Mouse (Mus musculus) limb, embryonic 14.5 days (tissue): ENCODE measurements around the gene Camkk1. TPM values are rescaled to one million over a fixed set of nuclear protein-coding genes. Genes with fewer than 3 reads are reported as not detected.

Experiments
- ATAC-seq: fragments of 200-750 bp; cut with Nextera tagmentation; 2 replicates; pipeline ENCODE4 v1.8.0; 2017; ENCODE audit warnings: low read depth, moderate number of reproducible peaks, moderate TSS enrichment; ENCODE audit not compliant: low FRiP score
- DNase-seq: peaks from one replicate; pipeline ENCODE4 v3.0.0-alpha.2; 2015; ENCODE audit warnings: low spot score
- H3K27ac ChIP-seq: fragments of 300-500 bp; sonication (generic); replicated peaks from 2 replicates; pipeline ENCODE4 v1.5.1; 2014; ENCODE audit warnings: low read depth, mild to moderate bottlenecking, low read length, moderate library complexity, mixed read lengths
- H3K27me3 ChIP-seq: fragments of 300-500 bp; sonication (generic); 2 replicates; pipeline ENCODE4 v1.6.1; 2014; ENCODE audit warnings: low read length, mixed read lengths; ENCODE audit not compliant: control insufficient read depth, insufficient read depth
- H3K36me3 ChIP-seq: fragments of 300-500 bp; sonication (generic); 2 replicates; pipeline ENCODE4 v1.6.1; 2014; ENCODE audit warnings: mild to moderate bottlenecking, low read length, moderate library complexity, mixed read lengths; ENCODE audit not compliant: control insufficient read depth, insufficient read depth
- H3K4me1 ChIP-seq: fragments of 300-500 bp; sonication (generic); 2 replicates; pipeline ENCODE4 v1.6.1; 2014; ENCODE audit warnings: antibody characterized with exemption, low read length, mixed read lengths; ENCODE audit not compliant: control insufficient read depth, insufficient read depth
- H3K4me2 ChIP-seq: fragments of 300-500 bp; sonication (generic); replicated peaks from 2 replicates; pipeline ENCODE4 v1.6.1; 2014; ENCODE audit warnings: low read depth, mild to moderate bottlenecking, low read length, moderate library complexity; ENCODE audit not compliant: severe bottlenecking
- H3K4me3 ChIP-seq: fragments of 300-500 bp; sonication (generic); replicated peaks from 2 replicates; pipeline ENCODE4 v1.5.1; 2014; ENCODE audit warnings: low read length
- H3K9ac ChIP-seq: fragments of 300-500 bp; sonication (generic); 2 replicates; pipeline ENCODE4 v1.6.1; 2014; ENCODE audit warnings: mild to moderate bottlenecking, low read depth, low read length, moderate library complexity; ENCODE audit not compliant: severe bottlenecking
- H3K9me3 ChIP-seq: fragments of 300-500 bp; sonication (generic); 2 replicates; pipeline ENCODE4 v1.6.1; 2016; ENCODE audit warnings: low read length; ENCODE audit not compliant: control insufficient read depth
- POLR2A ChIP-seq: fragments of 200-500 bp; IDR thresholded peaks from 2 replicates; pipeline ENCODE4 v1.8.0; 2012; ENCODE audit warnings: inconsistent platforms, mild to moderate bottlenecking, moderate library complexity, borderline replicate concordance; ENCODE audit not compliant: insufficient read depth, insufficient read length; ENCODE audit errors: extremely low read depth
- WGBS: fragments of 180-500 bp; shearing (Covaris S2); extraction: QIAGEN DNeasy Blood & Tissue Kit; methylation state at CpG from one replicate; pipeline ENCODE4 v1.1.7; 2014; 5-methylcytosine and 5-hydroxymethylcytosine counted together
- polyA plus RNA-seq, 2 experiments: library from polyadenylated mRNA; depleted of rRNA in 1 of 2; stranded (reverse) in 1 of 2; unstranded in 1 of 2; fragments of >200 nt; fragmentation: Nextera tagmentation in 1 of 2; extraction: Ambion mirVana in 1 of 2; gene quantifications; 2 replicates each; pipeline versions ENCODE4 v1.2.1 to v1.2.3; 2012 to 2014

Gene Camkk1
- polyA plus RNA-seq (2012; rRNA removed): 11.1 and 11.4 TPM in 2 replicates
- polyA plus RNA-seq (2014; fragmentation: Nextera tagmentation; extraction: Ambion mirVana): 5.5 and 5.8 TPM in 2 replicates

DNA sequence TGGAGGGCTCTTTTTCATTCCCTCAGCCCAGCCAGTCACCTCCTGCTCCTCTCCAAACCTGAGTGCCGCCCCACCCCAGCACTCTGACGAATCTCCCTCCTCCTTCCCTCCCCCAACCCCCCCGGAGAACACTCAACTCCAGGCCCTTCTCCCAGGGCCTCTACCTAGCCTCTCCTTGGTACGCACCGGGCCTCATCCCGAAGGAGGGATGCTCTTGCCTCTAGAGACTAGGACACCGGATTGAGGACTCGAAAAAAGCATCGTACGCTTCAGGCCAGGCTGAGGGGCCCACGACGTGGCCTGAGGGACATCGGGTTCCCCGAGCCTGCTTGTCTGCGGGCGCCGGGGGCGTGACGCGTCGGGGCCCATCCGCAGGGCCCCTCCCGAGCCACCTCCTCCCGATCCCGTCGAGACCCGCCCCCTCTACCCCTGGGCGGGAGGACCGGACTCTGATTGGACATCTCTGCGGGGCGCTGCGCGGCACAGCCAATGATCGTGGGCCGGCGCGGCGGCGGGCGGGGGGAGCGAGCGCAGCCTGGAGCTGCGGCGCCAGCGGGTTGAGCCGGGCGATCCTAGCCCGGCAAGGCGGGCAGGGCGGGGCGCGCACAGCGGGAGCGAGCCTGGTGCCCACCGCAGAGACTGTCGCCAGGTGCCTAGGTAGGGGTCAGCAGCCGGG, at the start of gene Camkk1:
Gene Camkk1, plus strand, starts transcription at position 538 of the 676 bp plus-strand sequence.
- DNase-seq (peak; percentile 88), ATAC-seq (peak; percentile 98)
- H3K27ac ChIP-seq: no peak within 1 kb of the TSS
- no peaks in the 10 kb centered on the region for H3K36me3 ChIP-seq
- WGBS: under 1% methylated on average over 47 of the region's 57 CpGs
- peak within 1 kb of the TSS; percentile 68 for H3K4me3 ChIP-seq
- peaks cover 11% of the 10 kb centered on the region for H3K4me1 ChIP-seq
- no peak for TF ChIP-seq POLR2A
- H3K9me3 ChIP-seq: no peaks in the 10 kb centered on the region
- peak within 1 kb of the TSS; percentile 96 for H3K4me2 ChIP-seq
- H3K9ac ChIP-seq: peak within 1 kb of the TSS; percentile 62
- H3K27me3 ChIP-seq: peaks cover 18% of the 10 kb centered on the region

DNA sequence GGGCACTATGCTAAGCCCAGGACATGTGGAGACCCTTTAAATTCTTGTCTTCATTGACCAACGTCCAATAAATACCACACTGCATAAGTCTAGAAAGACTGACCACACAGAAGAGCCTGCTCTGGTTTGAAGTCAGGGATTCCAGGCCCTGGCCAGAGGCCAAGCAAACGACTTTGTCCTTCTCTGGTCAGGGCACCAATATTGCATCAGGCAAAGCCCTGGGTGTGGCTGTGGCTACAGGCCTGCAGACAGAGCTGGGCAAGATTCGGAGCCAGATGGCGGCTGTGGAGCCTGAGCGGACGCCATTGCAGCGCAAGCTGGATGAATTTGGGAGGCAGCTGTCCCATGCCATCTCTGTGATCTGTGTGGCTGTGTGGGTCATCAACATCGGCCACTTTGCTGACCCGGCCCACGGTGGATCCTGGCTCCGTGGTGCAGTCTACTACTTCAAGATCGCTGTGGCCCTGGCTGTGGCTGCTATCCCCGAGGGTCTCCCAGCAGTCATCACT, 43.8 kb upstream of the Camkk1 start:
- WGBS: 78% methylated on average over 13 of the region's 13 CpGs
- no peaks in the 10 kb centered on the region for H3K9me3 ChIP-seq
- TF ChIP-seq POLR2A: no peak
- ATAC-seq (no peak), DNase-seq (no peak)
- H3K36me3 ChIP-seq: no peaks in the 10 kb centered on the region
- no peak overlapping the region for H3K4me3 ChIP-seq
- H3K27me3 ChIP-seq: no peaks in the 10 kb centered on the region; the same call in 1 of the 2 replicates
- no peak overlapping the region for H3K4me2 ChIP-seq
- no peak overlapping the region for H3K9ac ChIP-seq
- H3K4me1 ChIP-seq: no peaks in the 10 kb centered on the region
- no peak overlapping the region for H3K27ac ChIP-seq

GRCm38 (mm10) chr11:72982516-72982915, 36.3 kb upstream of the Camkk1 start:
- no peak for ATAC-seq
- H3K4me2 ChIP-seq: no peak overlapping the region
- H3K9me3 ChIP-seq: no peaks in the 10 kb centered on the region
- H3K4me1 ChIP-seq: no peaks in the 10 kb centered on the region
- no peaks in the 10 kb centered on the region for H3K27me3 ChIP-seq
- no peak for DNase-seq
- WGBS: 79% methylated on average over 9 of the region's 9 CpGs
- no peaks in the 10 kb centered on the region for H3K36me3 ChIP-seq
- no peak overlapping the region for H3K4me3 ChIP-seq
- no peak for TF ChIP-seq POLR2A
- no peak overlapping the region for H3K9ac ChIP-seq
- H3K27ac ChIP-seq: no peak overlapping the region

- no peak for ATAC-seq
- Histone ChIP-seq H3K27ac (no peak overlapping the region), H3K9me3 (no peaks in the 10 kb centered on the region), H3K9ac (no peak overlapping the region), H3K4me2 (no peak overlapping the region), H3K4me3 (no peak overlapping the region), H3K36me3 (no peaks in the 10 kb centered on the region), H3K27me3 (no peaks in the 10 kb centered on the region), H3K4me1 (no peaks in the 10 kb centered on the region)
- 33% methylated on average over 5 of the region's 5 CpGs for WGBS
- no peak for DNase-seq
- no peak for TF ChIP-seq POLR2A
Observed at GRCm38 (mm10) chr11:72983283-72983682, 35.5 kb upstream of the Camkk1 start.

GRCm38 (mm10) chr11:72986745-72987144, 32.1 kb upstream of the Camkk1 start:
- Histone ChIP-seq H3K9ac (no peak overlapping the region), H3K4me3 (no peak overlapping the region), H3K4me2 (no peak overlapping the region), H3K27ac (no peak overlapping the region), H3K27me3 (no peaks in the 10 kb centered on the region), H3K4me1 (peaks cover 4% of the 10 kb centered on the region; the same call in 1 of the 2 replicates), H3K9me3 (no peaks in the 10 kb centered on the region), H3K36me3 (no peaks in the 10 kb centered on the region)
- DNase-seq (no peak), ATAC-seq (no peak)
- TF ChIP-seq POLR2A: no peak
- WGBS: 78% methylated on average over 5 of the region's 5 CpGs
